Mouse (Mus musculus) MEL-GATA-1-ER (cell line): Measurements from ENCODE around the gene Tbc1d2.
"Not testable (repeated sequence)": the region's sequence is repeated elsewhere in the genome, so short reads cannot be mapped to it uniquely, and the experiment has no call there.

Experiments used
- DNase-seq: peaks from one replicate; pipeline ENCODE4 v3.0.0-alpha.2; 2012; ENCODE audit warnings: low read depth; ENCODE audit errors: extremely low read depth

The Tbc1d2 gene

GRCm38 (mm10) chr4:46642924-46643675 lies 6.9 kb downstream of the Tbc1d2 start:
- no peak for DNase-seq

- DNase-seq, result no peak
Observed at GRCm38 (mm10) chr4:46641283-46641682, 8.7 kb downstream of the Tbc1d2 start.

GRCm38 (mm10) chr4:46639866-46640265 lies 10.1 kb downstream of the Tbc1d2 start:
- DNase-seq, result no peak

- not testable (repeated sequence) for DNase-seq
Observed at GRCm38 (mm10) chr4:46637250-46637649, 12.8 kb downstream of the Tbc1d2 start.

- no peak for DNase-seq
Observed at GRCm38 (mm10) chr4:46635702-46636430, 14.1 kb downstream of the Tbc1d2 start.

GRCm38 (mm10) chr4:46634881-46635280 lies 15.1 kb downstream of the Tbc1d2 start:
- no peak for DNase-seq

- DNase-seq, result not testable (repeated sequence)
Observed at GRCm38 (mm10) chr4:46633565-46633964, 16.4 kb downstream of the Tbc1d2 start.

- DNase-seq, result peak; percentile 30
Observed at GRCm38 (mm10) chr4:46632465-46632864, 17.5 kb downstream of the Tbc1d2 start.

- DNase-seq, result peak; percentile 38
Observed at GRCm38 (mm10) chr4:46630390-46630789, 19.6 kb downstream of the Tbc1d2 start.

GRCm38 (mm10) chr4:46628873-46629272 lies 21.1 kb downstream of the Tbc1d2 start:
- DNase-seq, result no peak

- no peak for DNase-seq
Observed at GRCm38 (mm10) chr4:46628081-46628480, 21.9 kb downstream of the Tbc1d2 start.

GRCm38 (mm10) chr4:46625101-46625500 lies 24.9 kb downstream of the Tbc1d2 start:
- no peak for DNase-seq

- no peak for DNase-seq
Observed at GRCm38 (mm10) chr4:46623007-46623406, 27.0 kb downstream of the Tbc1d2 start.

- DNase-seq, result peak; percentile 42
Observed at GRCm38 (mm10) chr4:46620946-46621345, 29.1 kb downstream of the Tbc1d2 start.

GRCm38 (mm10) chr4:46620330-46620729 lies 29.7 kb downstream of the Tbc1d2 start:
- peak; percentile 72 for DNase-seq

GRCm38 (mm10) chr4:46618196-46618817 lies 31.7 kb downstream of the Tbc1d2 start:
- DNase-seq, result no peak

GRCm38 (mm10) chr4:46617408-46617807 lies 32.6 kb downstream of the Tbc1d2 start:
- DNase-seq, result no peak

- DNase-seq, result no peak
Observed at GRCm38 (mm10) chr4:46614641-46615040, 35.4 kb downstream of the Tbc1d2 start.

GRCm38 (mm10) chr4:46613618-46614017 lies 36.4 kb downstream of the Tbc1d2 start:
- DNase-seq, result no peak

- peak; percentile 80 for DNase-seq
Observed at GRCm38 (mm10) chr4:46611181-46611580, 38.8 kb downstream of the Tbc1d2 start.

- no peak for DNase-seq
Observed at GRCm38 (mm10) chr4:46607601-46608000, 42.4 kb downstream of the Tbc1d2 start.

- DNase-seq, result no peak
Observed at GRCm38 (mm10) chr4:46605451-46605850, 44.6 kb downstream of the Tbc1d2 start.
